Mouse (Mus musculus) gastrocnemius, adult 8-10 months (tissue): ENCODE measurements around the gene Auts2. TPM values are rescaled to one million over a fixed set of nuclear protein-coding genes. Genes with fewer than 3 reads are reported as not detected.

Experiments
- DNase-seq, 2 experiments: peaks; one replicate each; pipeline ENCODE4 v3.0.0; 2022; ENCODE audit warnings: low spot score in 2 of 2
- total RNA-seq, 4 experiments: library from RNA; stranded (reverse); gene quantifications; 2 replicates each; pipeline ENCODE4 v1.2.4; 2022

Auts2 gene
- total RNA-seq, 4 experiments from 2014 or later, result 7.6 to 18.8 (median 12.4) TPM

DNA sequence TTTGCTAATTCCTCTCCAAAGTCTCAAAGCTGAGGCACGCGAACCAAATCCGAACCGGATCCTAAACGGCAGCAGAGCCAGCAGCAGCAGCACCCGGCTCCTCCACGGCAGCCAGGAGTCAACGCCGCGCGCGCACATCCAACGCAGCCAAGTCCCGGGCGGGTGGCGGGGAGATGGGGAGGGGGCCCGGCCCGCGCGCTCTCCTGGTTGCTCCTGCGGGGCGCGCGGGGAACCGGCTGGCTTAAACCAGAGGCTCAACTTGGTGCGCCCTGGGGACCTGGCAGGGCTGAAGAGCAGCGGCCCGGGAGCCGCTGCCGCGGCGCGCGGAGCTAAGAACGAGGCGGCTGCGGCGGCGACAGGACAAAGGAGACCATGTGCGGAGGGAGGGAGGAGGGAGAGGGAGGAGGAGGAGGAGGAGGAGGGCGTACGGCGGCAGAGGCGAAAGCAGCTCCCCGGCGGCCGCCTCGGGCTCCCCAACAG, 1005.3 kb downstream of the Auts2 start:
- DNase-seq, result peak in 1 of 2 experiments; percentile 3

DNA sequence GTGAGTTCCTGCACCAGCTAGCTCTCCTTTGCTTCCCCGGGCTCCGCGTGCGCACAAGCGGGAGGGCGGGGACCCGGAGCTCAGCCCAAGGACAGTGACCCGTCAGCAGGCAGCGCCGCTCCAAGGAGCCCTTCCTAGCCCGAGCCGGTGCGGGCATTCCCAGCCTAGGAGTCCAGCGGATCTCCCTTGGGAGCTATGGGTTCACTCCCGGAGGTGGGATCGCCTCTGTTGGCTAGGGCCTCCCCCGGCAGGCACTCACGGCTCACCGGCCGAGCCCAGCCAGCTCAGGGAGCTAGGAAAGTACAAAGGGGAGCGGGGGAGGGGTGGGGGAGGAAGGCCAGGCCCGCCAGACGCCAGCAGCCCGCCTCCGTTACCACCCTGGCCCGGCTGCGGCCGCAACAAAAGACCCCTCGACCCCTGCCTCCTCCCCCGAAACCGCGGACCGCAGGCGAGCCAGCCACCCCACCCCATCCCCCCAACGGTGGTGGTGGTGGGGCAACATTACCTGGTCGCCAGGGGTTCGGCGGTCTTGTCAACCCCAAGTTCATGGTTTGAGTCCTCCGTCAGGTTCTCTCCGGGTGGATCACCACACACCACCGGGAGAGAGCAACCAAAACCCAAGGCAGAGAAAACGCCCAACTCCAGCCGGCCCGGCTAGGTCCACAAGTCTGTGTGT, 1005.9 kb downstream of the Auts2 start:
- peak; percentile 32 to 38 for DNase-seq

DNA sequence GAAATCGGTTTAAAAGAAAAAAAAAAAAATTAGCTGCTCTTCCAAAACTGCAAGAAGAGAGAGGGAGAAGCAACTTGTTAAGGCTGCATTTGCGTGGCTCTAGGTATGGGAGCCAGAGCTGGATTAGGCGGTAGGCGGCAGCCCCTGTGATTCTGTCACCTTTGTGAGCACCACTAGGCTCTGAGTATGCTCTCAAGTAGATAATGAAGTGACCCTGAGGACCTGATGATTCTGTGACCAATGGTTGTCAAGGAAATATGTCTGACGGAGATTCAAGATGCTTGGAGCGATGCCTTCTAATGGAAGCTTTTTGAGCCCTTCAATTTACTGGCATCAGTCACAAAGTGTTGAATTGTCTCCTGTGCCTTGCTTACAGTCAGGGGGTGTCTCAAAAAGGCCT, 1007.4 kb downstream of the Auts2 start:
- DNase-seq, result no peak

DNA sequence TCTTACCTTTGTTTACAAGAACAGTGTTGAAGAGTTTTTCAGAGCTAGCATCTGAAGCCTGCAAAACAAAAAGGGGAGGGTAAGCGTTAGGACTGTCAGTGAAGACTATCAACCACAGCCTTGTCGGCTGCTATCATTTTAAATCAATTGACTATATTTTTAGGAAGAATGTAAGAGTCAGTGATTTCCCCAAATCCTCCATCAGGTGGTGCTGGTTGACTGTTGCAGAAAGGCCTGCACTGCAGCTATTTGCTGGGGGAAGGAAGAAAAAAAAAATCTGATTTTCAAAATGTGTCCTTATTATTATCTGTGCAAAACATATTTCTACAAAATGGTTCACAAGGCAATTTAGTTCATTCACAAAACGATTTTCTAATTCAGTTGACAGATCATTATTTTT, 1009.3 kb downstream of the Auts2 start:
- no peak for DNase-seq

DNA sequence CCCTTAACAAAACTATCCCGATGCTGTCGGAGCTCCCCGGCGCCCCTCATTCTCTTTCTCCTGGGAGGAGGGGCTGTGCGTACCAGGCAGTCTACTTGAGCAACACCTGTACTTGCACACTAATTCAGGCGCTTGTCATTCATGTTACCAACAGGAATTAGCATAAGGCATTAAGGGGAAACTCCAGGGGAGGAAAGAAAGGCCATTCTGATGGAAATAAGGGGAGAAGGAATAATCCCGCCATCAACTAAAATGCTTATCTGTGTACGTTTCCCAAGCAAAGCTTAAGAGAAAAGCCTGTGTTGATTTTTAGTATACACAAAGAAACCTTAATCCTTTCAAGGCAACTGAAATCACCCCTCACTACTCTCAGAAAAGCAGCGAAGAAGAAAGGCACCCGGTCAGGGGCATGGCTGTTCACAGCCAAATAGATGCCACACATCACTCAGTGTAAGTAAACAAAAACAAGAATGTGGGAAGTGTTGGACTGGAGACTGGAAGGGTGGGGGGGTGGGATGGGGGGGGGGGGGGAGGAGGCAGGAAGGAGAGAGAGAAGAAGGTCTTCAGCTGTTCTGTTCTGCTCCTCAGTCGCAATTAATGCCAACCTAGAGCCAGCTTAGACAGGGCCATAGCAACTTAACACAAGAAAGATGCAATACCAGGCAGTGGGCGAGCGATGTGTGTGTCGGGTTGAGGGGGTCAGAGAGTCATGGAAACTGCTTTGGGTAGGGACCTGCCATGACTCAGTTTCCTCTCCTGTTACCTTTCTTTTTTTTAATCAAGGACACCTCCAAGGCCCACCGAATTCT, 1011.2 kb downstream of the Auts2 start:
- DNase-seq, result no peak

DNA sequence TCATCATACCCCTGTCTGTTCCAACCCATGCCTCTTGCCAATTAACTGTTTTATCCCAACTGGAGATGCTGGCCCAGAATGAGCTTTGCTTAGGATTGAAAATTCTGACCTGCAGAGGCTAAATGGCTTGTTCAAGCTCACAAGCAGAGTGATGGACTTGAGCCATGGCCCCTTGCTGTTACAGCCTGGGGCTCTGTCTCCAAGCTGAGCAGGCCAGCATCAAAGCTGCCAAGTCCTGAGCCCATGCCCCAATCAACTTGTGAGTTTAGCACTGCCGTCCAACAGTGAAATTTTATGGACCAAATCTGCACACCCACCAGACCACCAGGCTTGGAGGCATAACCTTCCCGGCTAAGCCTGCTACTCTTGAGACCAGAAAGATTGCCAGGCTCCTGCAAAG, 1012.3 kb downstream of the Auts2 start:
- DNase-seq, result no peak

GRCm38 (mm10) chr5:131526666-131527065, 1016.5 kb downstream of the Auts2 start:
- no peak for DNase-seq

- no peak for DNase-seq
Measured at GRCm38 (mm10) chr5:131524900-131525465, 1018.2 kb downstream of the Auts2 start.

- DNase-seq, result no peak
Measured at GRCm38 (mm10) chr5:131519560-131519959, 1023.6 kb downstream of the Auts2 start.

GRCm38 (mm10) chr5:131517677-131518076, 1025.5 kb downstream of the Auts2 start:
- no peak for DNase-seq

GRCm38 (mm10) chr5:131515707-131516407, 1027.3 kb downstream of the Auts2 start:
- DNase-seq, result peak; percentile 41 to 54

- DNase-seq, result no peak
Measured at GRCm38 (mm10) chr5:131513753-131514152, 1029.4 kb downstream of the Auts2 start.

- DNase-seq, result no peak
Measured at GRCm38 (mm10) chr5:131512617-131513016, 1030.5 kb downstream of the Auts2 start.

DNA sequence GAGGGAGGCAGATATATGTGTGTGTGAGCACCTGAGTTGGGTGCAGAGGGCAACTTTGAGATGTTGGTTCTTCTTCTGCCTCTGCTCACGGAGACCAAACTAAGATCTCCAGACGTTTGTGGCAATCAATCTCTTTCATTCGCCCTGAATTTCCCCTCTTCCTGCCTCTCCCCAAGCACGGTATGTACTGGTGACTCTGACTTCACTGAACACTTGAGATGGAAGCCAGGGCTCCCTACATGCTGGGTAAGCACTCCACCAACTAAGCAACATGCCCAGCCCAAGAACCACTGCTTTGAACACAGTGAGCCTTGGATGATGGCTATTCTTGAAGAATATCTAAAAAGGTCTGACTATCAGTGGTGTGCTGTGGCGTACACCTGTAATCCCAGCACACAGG, 1032.5 kb downstream of the Auts2 start:
- DNase-seq, result no peak

GRCm38 (mm10) chr5:131509315-131509714, 1033.8 kb downstream of the Auts2 start:
- DNase-seq, result no peak

DNA sequence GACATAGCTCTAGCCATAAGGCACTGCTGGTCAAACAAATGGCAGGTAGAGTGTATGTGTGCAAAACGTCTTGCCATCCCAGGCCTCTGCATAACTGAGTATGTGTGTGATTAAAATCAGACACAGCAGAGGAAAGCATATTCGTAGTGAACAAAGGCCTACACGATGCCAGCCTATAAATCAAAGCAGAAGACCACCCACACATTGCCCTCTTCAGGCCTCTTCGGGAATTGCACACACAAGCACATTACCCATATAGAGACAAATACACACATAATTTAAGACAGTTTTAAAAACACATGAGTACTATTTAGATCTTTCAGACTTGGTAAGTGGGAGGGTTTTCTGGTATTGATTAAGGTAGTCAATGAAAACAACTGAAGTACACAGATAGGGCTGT, 1044.3 kb downstream of the Auts2 start:
- no peak for DNase-seq

DNA sequence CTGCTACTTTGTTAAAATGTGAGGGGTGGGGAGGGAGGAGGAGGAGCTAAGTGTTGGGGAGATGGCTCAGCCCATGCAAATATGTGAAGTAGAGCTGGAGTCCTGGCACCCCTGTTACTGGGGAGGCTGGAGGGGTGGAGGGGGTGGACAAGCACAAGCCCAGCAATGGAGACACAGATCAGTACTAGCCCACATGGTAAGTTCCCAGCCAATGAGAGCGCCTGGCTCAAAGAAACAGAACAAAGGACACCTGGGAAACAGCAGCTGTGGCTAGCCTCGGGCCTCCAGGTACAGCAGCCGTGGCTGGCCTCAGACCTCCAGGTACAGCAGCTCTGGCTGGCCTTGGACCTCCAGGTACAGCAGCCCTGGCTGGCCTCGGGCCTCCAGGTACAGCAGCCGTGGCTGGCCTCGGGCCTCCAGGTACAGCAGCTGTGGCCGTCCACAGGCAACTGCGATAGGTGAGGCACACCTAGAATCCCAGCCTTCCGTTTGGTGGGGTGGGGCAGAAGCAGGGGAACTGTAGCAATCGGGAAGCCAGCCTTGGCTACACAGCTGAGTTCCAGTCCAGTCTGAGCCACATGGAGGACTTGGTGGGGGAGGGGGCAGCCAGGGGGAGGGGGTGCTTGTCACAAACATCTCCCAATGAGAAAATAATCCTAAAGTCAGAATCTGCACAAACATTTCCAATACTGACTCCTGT, 1046.5 kb downstream of the Auts2 start:
- no peak for DNase-seq

DNA sequence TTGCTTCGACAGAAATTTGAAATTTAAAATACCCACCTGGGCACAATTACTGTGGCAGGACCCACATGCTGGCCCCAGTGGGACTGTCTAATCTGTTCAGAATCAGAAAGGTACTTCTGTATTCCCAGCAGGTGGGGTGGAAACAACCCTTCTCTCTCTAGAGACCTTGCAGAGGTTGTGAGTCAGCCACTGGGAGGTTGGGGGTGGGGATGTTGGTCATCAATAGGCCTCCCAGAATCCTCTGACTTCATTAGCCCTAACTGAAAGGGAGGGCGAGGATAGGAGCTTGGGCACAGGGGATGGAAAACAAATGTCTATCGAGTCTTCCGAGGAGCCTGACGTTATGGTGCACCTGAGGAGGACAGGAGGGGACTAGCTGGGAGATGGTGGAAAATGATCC, 1048.6 kb downstream of the Auts2 start:
- DNase-seq, result no peak

DNA sequence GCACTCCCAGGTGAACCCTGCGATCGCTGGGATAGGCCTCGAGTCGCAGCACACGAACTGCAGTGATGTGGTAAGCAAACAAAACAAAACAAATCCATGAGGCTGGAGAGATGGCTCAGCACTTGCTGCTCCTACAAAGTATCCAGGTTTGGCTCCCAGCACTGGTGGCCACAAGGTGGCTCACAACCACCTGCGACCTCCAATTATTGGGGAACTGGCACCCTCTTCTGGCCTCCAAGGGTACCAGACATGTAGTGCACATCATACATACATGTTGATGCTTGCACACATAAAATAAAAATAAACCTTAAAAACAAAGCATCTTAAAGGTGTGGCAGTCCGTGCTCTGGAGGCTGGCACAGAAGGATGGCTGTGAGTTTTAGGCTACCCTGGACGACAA, 1050.6 kb downstream of the Auts2 start:
- DNase-seq, result no peak

- no peak for DNase-seq
Measured at GRCm38 (mm10) chr5:131491843-131492242, 1051.3 kb downstream of the Auts2 start.

- no peak for DNase-seq
Measured at GRCm38 (mm10) chr5:131490811-131491210, 1052.3 kb downstream of the Auts2 start.
